Mouse (Mus musculus) myocyte (in vitro differentiated cells): ENCODE measurements around the gene Palm. TPM values are rescaled to one million over a fixed set of nuclear protein-coding genes. Genes with fewer than 3 reads are reported as not detected.

ENCODE experiments used
- H3K27me3 ChIP-seq: one replicate; pipeline ENCODE4 v1.6.1; 2011; ENCODE audit not compliant: control insufficient read depth, insufficient read depth, insufficient read length
- H3K36me3 ChIP-seq: one replicate; pipeline ENCODE4 v1.6.1; 2011; ENCODE audit not compliant: control insufficient read depth, insufficient read depth
- H3K4me2 ChIP-seq: one replicate; pipeline ENCODE4 v1.6.1; 2011; ENCODE audit warnings: low read depth, control low read depth
- H3K4me3 ChIP-seq: one replicate; pipeline ENCODE4 v1.5.1; 2011; ENCODE audit warnings: mild to moderate bottlenecking, control low read depth, moderate library complexity
- H3K79me2 ChIP-seq: one replicate; pipeline ENCODE4 v1.6.1; 2011; ENCODE audit not compliant: control insufficient read depth, insufficient read depth
- H3ac ChIP-seq: one replicate; pipeline ENCODE4 v1.6.1; 2011; ENCODE audit not compliant: control insufficient read depth, insufficient read length
- CEBPB ChIP-seq: IDR thresholded peaks from 2 replicates; pipeline ENCODE4 v1.6.1; 2011; ENCODE audit warnings: mild to moderate bottlenecking, moderate library complexity; ENCODE audit not compliant: poor library complexity, insufficient read depth, severe bottlenecking
- E2F4 ChIP-seq: IDR thresholded peaks from one replicate; pipeline ENCODE4 v1.6.1; 2011; ENCODE audit warnings: mild to moderate bottlenecking, control low read depth, moderate library complexity; ENCODE audit not compliant: insufficient read depth
- MAX ChIP-seq: IDR thresholded peaks from one replicate; pipeline ENCODE4 v1.6.1; 2011; ENCODE audit warnings: low read depth, mild to moderate bottlenecking, control low read depth
- MYOD1 ChIP-seq, 3 experiments: IDR thresholded peaks; one replicate each; pipeline ENCODE4 v1.6.1; 2011; ENCODE audit warnings: control low read depth in 2 of 3, low read depth in 2 of 3, mild to moderate bottlenecking in 2 of 3, moderate library complexity in 1 of 3; ENCODE audit not compliant: insufficient read length in 2 of 3, control insufficient read depth in 1 of 3
- MYOG ChIP-seq, 3 experiments: IDR thresholded peaks; one replicate each; pipeline ENCODE4 v1.6.1; 2011; ENCODE audit warnings: control low read depth in 2 of 3, low read depth in 2 of 3, mild to moderate bottlenecking in 2 of 3; ENCODE audit not compliant: insufficient read length in 2 of 3, control insufficient read depth in 1 of 3, insufficient read depth in 1 of 3
- POLR2A ChIP-seq: IDR thresholded peaks from one replicate; pipeline ENCODE4 v1.6.1; 2011; ENCODE audit warnings: low read depth, mild to moderate bottlenecking, control low read depth, moderate library complexity; ENCODE audit not compliant: insufficient read length
- POLR2AphosphoS2 ChIP-seq: IDR thresholded peaks from one replicate; pipeline ENCODE4 v1.6.1; 2011; ENCODE audit warnings: low read depth, control low read depth; ENCODE audit not compliant: insufficient read length
- REST ChIP-seq: IDR thresholded peaks from one replicate; pipeline ENCODE4 v1.6.1; 2011; ENCODE audit warnings: mild to moderate bottlenecking, control low read depth, moderate library complexity; ENCODE audit not compliant: insufficient read depth, insufficient read length
- SRF ChIP-seq: IDR thresholded peaks from one replicate; pipeline ENCODE4 v1.6.1; 2011; ENCODE audit warnings: low read depth; ENCODE audit not compliant: control insufficient read depth, insufficient read length
- TCF12 ChIP-seq: IDR thresholded peaks from one replicate; pipeline ENCODE4 v1.6.1; 2011; ENCODE audit warnings: mild to moderate bottlenecking, control low read depth; ENCODE audit not compliant: poor library complexity, insufficient read depth, severe bottlenecking
- TCF3 ChIP-seq: IDR thresholded peaks from one replicate; pipeline ENCODE4 v1.6.1; 2011; ENCODE audit warnings: low read depth, control low read depth; ENCODE audit not compliant: insufficient read length
- USF1 ChIP-seq: IDR thresholded peaks from one replicate; pipeline ENCODE4 v1.6.1; 2011; ENCODE audit warnings: low read depth, mild to moderate bottlenecking, control low read depth, moderate library complexity
- polyA plus RNA-seq: library from polyadenylated mRNA; unstranded; fragments of >200 nt; fragmentation: generic; extraction: Trizol; gene quantifications from one replicate; pipeline ENCODE4 v1.2.1, GENCODE M21; 2012; ENCODE audit warnings: missing spikeins

Gene Palm
- polyA plus RNA-seq, 1 experiment, result 70.0 TPM

- no peak overlapping the region for H3K4me3 ChIP-seq
- H3K79me2 ChIP-seq, result no peaks in the 10 kb centered on the region
- no peak overlapping the region for H3ac ChIP-seq
- H3K36me3 ChIP-seq, result no peaks in the 10 kb centered on the region
- TF ChIP-seq TCF3 (no peak), TCF12 (no peak), MAX (no peak), SRF (no peak), POLR2A (no peak), POLR2AphosphoS2 (no peak), MYOD1 (IDR thresholded peaks at IDR 0.05; ENCODE audit: control insufficient read depth in 1 of 3, insufficient read length in 2 of 3, low read depth in 2 of 3) (no peak), CEBPB (no peak)
- no peak overlapping the region for H3K4me2 ChIP-seq
- H3K27me3 ChIP-seq, result peaks cover 11% of the 10 kb centered on the region
Observed at GRCm38 (mm10) chr10:79823011-79823410, 29.6 kb downstream of the Palm start.

DNA sequence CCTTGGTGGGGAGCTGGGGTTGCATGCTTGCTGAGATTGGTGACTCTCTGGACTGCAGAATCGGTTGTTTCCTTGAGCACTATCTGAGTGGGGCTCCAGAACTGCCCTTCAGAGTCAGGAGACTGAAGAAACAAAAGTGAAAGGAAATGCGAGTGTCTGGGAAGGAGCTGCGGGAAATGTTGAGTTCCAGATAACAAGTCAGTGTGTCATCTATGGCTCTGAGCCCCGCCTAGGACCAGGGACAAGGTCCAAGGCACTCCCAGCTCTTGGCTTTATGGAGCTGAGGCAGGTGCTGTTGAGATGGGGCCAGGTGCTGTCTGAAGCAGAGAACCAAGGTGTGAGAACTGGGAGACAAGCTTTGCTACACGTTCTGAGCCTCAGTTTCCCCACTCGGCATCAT is 31.0 kb downstream of the Palm start:
- no peaks in the 10 kb centered on the region for H3K79me2 ChIP-seq
- H3K27me3 ChIP-seq, result peaks cover 20% of the 10 kb centered on the region
- no peaks in the 10 kb centered on the region for H3K36me3 ChIP-seq
- peak overlapping the region; percentile 74 for H3K4me2 ChIP-seq
- H3ac ChIP-seq, result no peak overlapping the region
- TF ChIP-seq MYOD1 (IDR thresholded peaks at IDR 0.05; ENCODE audit: control insufficient read depth in 1 of 3, insufficient read length in 2 of 3, low read depth in 2 of 3) (peak in 1 of 3 experiments; percentile 22), USF1 (no peak)
- no peak overlapping the region for H3K4me3 ChIP-seq

DNA sequence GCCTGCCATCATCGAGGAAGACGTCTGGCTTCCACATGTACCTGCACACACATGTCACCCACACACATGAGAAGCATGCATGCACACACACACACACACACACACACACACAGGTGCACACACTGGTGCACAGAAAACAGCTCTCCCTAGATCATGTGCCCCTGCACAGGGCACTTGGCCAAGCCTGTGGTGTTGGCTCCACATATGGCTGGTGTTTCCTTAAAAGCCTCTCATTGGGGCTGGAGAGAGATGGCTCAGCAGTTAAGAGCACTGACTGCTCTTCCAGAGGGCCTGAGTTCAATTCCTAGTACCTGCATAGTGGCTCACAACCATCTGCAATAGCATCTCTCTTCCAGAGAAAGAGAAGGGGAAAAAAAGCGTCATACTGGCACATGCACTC is 38.2 kb downstream of the Palm start:
- Histone ChIP-seq H3K4me2 (no peak overlapping the region), H3ac (no peak overlapping the region), H3K79me2 (no peaks in the 10 kb centered on the region), H3K27me3 (peaks cover 17% of the 10 kb centered on the region), H3K4me3 (no peak overlapping the region), H3K36me3 (no peaks in the 10 kb centered on the region)
- TF ChIP-seq MYOD1 (IDR thresholded peaks at IDR 0.05; ENCODE audit: control insufficient read depth in 1 of 3, insufficient read length in 2 of 3, low read depth in 2 of 3), result no peak
- TF ChIP-seq TCF12, result no peak
- no peak for TF ChIP-seq TCF3
- TF ChIP-seq MAX, result no peak
- peak in 1 of 3 experiments; percentile 7 for TF ChIP-seq MYOG (IDR thresholded peaks at IDR 0.05; ENCODE audit: control insufficient read depth in 1 of 3, insufficient read depth in 1 of 3, insufficient read length in 2 of 3, low read depth in 2 of 3)
- no peak for TF ChIP-seq POLR2AphosphoS2
- TF ChIP-seq CEBPB, result no peak

- Histone ChIP-seq H3K27me3 (peaks cover 10% of the 10 kb centered on the region), H3K36me3 (no peaks in the 10 kb centered on the region), H3ac (no peak overlapping the region), H3K4me3 (no peak overlapping the region), H3K79me2 (no peaks in the 10 kb centered on the region), H3K4me2 (no peak overlapping the region)
- TF ChIP-seq USF1, result no peak
- TF ChIP-seq REST, result no peak
- no peak for TF ChIP-seq MAX
- no peak for TF ChIP-seq MYOG (IDR thresholded peaks at IDR 0.05; ENCODE audit: control insufficient read depth in 1 of 3, insufficient read depth in 1 of 3, insufficient read length in 2 of 3, low read depth in 2 of 3)
- no peak for TF ChIP-seq MYOD1 (IDR thresholded peaks at IDR 0.05; ENCODE audit: control insufficient read depth in 1 of 3, insufficient read length in 2 of 3, low read depth in 2 of 3)
- no peak for TF ChIP-seq POLR2AphosphoS2
Observed at GRCm38 (mm10) chr10:79832026-79832785, 38.8 kb downstream of the Palm start.

DNA sequence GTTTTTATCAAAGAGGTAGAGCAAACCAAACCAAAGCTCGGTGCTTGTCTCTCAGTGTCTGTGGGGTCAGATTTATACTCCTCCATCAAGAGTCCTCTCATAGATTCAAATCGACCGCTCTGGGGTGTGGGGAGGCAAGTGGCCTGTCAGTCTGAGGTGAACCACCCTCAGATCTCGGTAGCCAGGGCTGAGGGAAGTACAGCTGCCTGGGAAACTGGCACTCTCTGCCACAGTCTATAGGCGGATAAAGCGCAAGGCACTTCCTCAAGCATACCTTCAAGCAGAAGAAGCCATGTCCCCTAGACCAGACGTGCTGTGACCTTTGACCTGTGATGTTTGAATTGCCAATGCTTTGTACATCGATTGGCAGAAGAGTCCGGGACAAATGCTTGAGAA is 39.4 kb downstream of the Palm start:
- TF ChIP-seq POLR2AphosphoS2 (no peak), E2F4 (no peak), POLR2A (no peak)
- H3ac ChIP-seq, result no peak overlapping the region
- H3K27me3 ChIP-seq, result peaks cover 10% of the 10 kb centered on the region
- H3K4me2 ChIP-seq, result no peak overlapping the region
- H3K79me2 ChIP-seq, result no peaks in the 10 kb centered on the region
- H3K4me3 ChIP-seq, result no peak overlapping the region
- no peaks in the 10 kb centered on the region for H3K36me3 ChIP-seq
